Mouse (Mus musculus) thymus, adult 2 months (tissue): ENCODE data around the gene Rcsd1.

ENCODE experiments used
- CTCF ChIP-seq: fragments of 200-500 bp; IDR thresholded peaks from 2 replicates; pipeline ENCODE4 v1.5.1; 2012; ENCODE audit warnings: mild to moderate bottlenecking, control low read depth, low read length, moderate library complexity, borderline replicate concordance; ENCODE audit not compliant: control insufficient read depth, poor library complexity, insufficient read depth; ENCODE audit errors: extremely low read depth
- POLR2A ChIP-seq: fragments of 200-500 bp; IDR thresholded peaks from 2 replicates; pipeline ENCODE4 v1.6.1; 2012; ENCODE audit warnings: mild to moderate bottlenecking, low read length, control low read depth, moderate library complexity; ENCODE audit not compliant: control insufficient read depth, poor library complexity, insufficient read depth; ENCODE audit errors: extremely low read depth

DNA sequence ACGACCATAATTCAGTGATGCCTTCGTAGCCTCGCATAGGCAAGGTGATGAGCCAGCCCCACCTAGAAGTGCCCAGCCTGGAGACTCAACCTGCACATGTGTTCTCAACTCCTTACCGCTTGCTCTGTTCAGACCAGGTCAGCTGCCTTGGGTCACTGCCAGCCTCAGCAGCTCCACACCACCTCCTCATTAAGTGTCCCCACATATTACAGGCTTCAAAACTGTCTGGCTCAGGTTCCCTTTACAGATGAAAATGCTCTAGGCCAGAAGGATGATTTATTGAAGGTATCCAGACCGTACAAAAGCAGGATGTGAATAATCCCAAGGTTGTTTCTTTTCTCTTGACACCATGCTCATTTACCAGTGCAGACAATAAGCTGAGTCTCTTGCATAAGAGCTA, 83.7 kb downstream of the Rcsd1 start:
- TF ChIP-seq CTCF (no peak), POLR2A (no peak)
